Mouse (Mus musculus) gastrocnemius, adult 18-20 months (tissue): Measurements from ENCODE around the gene a. TPM values are rescaled to one million over a fixed set of nuclear protein-coding genes. Genes with fewer than 3 reads are reported as not detected.

Experiments
- DNase-seq: peaks from one replicate; pipeline ENCODE4 v3.0.0; 2021; ENCODE audit warnings: low spot score
- long read RNA-seq, 2 experiments: library from polyadenylated mRNA; stranded (forward); transcript quantifications; one replicate each; pipeline ENCODE4 v2.0.0; 2021
- total RNA-seq, 2 experiments: library from RNA; stranded (reverse); gene quantifications; 2 replicates each; pipeline ENCODE4 v1.2.3; 2021

The a gene
- not detected for total RNA-seq
- long read RNA-seq, experiment 1, partial matches to known transcripts: 0 of 1 reads
- long read RNA-seq, experiment 1, other reads (novel, unspliced or antisense): 1 of 1 reads
- long read RNA-seq, experiment 2, partial matches to known transcripts: 0 of 1 reads
- long read RNA-seq, experiment 2, other reads (novel, unspliced or antisense): 1 of 1 reads

- peak; percentile 97 for DNase-seq
Measured at GRCm38 (mm10) chr2:154790656-154791483, at the start of gene a, which contains the start of gene Raly. TSS of gene a (plus strand) at chr2:154791402. TSS of gene Raly (plus strand) at chr2:154791096.

- DNase-seq: no peak
Measured at GRCm38 (mm10) chr2:154742911-154743819, 48.0 kb upstream of the a start.

GRCm38 (mm10) chr2:154743915-154744314 is 47.3 kb upstream of the a start:
- no peak for DNase-seq

- DNase-seq: no peak
Measured at GRCm38 (mm10) chr2:154748383-154748782, 42.8 kb upstream of the a start.

- DNase-seq: no peak
Measured at GRCm38 (mm10) chr2:154749046-154750036, 41.9 kb upstream of the a start.

- no peak for DNase-seq
Measured at GRCm38 (mm10) chr2:154751924-154752323, 39.3 kb upstream of the a start.

GRCm38 (mm10) chr2:154754068-154754560 is 37.1 kb upstream of the a start:
- no peak for DNase-seq

GRCm38 (mm10) chr2:154755791-154756190 is 35.4 kb upstream of the a start:
- no peak for DNase-seq

- no peak for DNase-seq
Measured at GRCm38 (mm10) chr2:154757691-154758090, 33.5 kb upstream of the a start.

GRCm38 (mm10) chr2:154758454-154758853 is 32.7 kb upstream of the a start:
- DNase-seq: no peak

GRCm38 (mm10) chr2:154763226-154763625 is 28.0 kb upstream of the a start:
- DNase-seq: no peak

GRCm38 (mm10) chr2:154764828-154765497 is 26.2 kb upstream of the a start:
- DNase-seq: no peak

- DNase-seq: no peak
Measured at GRCm38 (mm10) chr2:154765554-154766008, 25.6 kb upstream of the a start.

GRCm38 (mm10) chr2:154767051-154767450 is 24.2 kb upstream of the a start:
- no peak for DNase-seq

- DNase-seq: no peak
Measured at GRCm38 (mm10) chr2:154769930-154770329, 21.3 kb upstream of the a start, which contains the start of gene Gm14214. TSS of gene Gm14214 (minus strand) at chr2:154770030.

- no peak for DNase-seq
Measured at GRCm38 (mm10) chr2:154771604-154772003, 19.6 kb upstream of the a start.

- no peak for DNase-seq
Measured at GRCm38 (mm10) chr2:154774032-154774431, 17.2 kb upstream of the a start.

GRCm38 (mm10) chr2:154776496-154776895 is 14.7 kb upstream of the a start:
- no peak for DNase-seq

- DNase-seq: no peak
Measured at GRCm38 (mm10) chr2:154779648-154780047, 11.6 kb upstream of the a start.

GRCm38 (mm10) chr2:154782361-154782760 is 8.8 kb upstream of the a start:
- no peak for DNase-seq
